Mouse (Mus musculus): Measurements from ENCODE around the gene Fbxo41. TPM values are rescaled to one million over a fixed set of nuclear protein-coding genes. Genes with fewer than 3 reads are reported as not detected.

Gene Fbxo41
- under 1 TPM; 0.08 to 0.10 TPM for total RNA-seq (2021)
- long read RNA-seq, experiment 1, result 0 reads
- long read RNA-seq, experiment 2, result 0 reads

DNA sequence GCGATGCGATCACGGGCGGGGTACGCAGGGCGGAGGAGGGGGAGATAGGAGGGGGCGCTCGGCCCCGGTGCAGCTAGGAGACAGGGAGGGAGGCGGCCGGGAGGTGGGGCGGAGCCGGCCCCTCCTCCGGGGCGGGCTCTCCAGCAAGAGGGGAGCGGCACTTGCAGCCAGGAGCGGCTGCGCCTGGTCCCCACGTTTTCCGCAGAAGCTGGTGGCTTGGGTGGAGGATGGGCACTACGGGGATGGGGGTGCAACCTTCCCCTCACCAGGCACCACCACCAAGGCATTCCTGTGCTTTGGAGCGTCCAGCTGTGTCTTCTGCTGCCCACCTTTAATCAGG lies at the start of gene Fbxo41:
Fbxo41 (minus strand) TSS at position 84 of the 340 bp plus-strand sequence.
- peak in 1 of 2 experiments; percentile 12 for DNase-seq (ENCODE audit: low spot score in 2 of 2)

DNA sequence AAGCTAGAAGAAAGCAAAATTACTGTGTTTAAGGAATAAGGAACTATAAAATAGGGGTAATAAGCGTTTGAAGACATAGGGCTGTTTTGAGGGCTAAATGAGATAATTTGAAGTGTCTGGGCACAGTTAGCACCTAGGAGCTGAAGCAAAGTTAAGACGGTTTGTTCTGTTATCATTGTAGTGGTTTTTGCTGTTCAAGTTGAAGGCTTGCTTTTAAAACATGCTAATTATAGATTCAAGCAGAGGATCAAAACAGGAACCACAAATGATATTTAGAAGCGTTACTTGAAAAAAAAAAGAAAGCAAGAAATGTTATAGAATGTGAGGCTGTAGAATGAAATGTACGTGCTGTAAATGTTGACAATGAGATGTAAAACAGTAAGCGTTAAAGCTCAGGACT lies 44.8 kb upstream of the Fbxo41 start:
- no peak for DNase-seq (ENCODE audit: low spot score in 2 of 2)

DNA sequence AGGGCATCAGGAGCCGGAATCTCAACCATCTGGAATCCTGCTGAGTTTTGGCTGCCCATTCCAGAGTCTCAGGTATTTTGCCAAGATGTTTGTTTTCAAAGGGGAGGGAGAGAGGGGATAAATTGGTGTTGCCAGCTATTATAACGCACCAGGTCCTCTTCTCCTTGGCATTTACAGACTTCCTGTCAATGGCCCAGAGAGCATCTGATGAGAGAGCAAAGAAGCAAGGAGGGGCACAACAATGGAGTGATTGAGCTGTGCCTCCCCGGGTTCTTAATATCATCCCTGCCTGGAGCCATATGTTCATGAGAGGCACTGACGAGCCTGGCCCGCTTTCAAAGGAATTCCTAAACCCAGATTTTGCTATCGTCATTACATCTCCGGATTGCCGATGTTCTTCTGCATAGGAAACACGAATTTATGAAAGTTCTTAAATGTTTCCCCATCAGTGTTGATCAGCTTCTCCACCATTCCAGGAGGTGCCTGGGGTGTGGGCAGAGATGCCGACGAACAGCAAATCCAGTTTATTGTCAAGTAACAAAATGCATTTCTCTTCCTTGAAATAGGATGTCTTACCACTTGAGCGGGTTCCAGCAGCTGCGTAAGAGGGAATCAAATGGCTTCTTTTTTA lies 41.6 kb upstream of the Fbxo41 start:
- no peak for DNase-seq (ENCODE audit: low spot score in 2 of 2)

DNA sequence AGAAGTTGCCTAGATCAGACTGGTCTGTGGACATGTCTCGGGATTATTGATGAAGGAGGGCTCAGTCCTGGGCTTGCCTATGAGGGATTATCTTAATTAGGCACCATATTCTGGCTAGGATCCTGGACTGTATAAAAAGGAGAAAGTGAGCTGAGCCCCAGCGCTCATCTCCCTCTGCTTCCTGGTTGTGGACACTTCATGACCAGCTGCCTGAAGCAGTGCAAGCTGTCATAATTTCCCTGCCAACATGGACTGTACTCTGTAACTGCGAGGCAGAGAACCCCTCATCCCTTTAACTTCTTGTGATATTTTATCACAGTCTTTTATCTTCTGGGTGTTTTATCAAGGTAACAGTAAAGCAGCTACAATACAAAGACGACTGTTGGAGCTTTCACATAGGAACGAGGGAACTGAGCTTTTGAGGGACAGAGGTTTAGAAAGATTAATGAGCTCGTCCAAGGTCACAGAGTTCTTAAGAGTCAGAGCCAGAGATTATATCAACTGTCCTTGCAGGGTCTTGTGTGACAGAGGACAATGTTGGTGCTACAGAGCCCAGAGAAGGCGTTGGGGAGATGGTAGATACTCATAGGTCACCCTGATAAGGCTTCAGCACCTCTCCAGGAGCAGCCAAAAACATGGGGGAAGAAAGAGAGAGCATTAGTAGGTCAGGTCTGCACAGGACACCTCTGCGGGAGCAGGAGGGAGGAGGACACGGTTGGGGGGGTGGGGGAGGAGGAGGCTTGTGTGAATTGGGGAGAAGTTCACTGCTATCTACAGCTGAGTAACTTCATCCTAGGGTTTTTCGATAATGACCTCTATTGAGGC lies 40.8 kb upstream of the Fbxo41 start:
- DNase-seq (ENCODE audit: low spot score in 2 of 2), result no peak

DNA sequence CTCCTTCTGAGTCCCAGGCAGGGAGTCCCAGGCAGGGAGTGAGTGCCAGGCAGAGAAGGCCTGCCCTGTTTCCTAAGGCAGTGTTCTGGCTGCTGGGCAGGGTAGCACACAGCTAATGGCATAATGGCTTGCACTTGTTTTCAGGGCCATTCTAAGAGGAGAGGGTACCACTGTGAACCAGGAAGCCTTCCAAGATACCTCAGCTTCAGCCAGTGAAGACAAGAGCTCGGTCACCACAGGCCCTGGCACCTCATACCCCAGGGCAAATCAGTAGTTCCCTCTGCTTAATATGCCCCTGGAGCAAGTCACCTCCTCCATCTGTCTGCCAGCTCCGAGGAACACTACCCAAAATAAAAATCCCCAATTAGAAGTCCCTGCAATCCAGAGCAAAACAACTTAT lies 20.0 kb upstream of the Fbxo41 start:
- no peak for DNase-seq (ENCODE audit: low spot score in 2 of 2)

DNA sequence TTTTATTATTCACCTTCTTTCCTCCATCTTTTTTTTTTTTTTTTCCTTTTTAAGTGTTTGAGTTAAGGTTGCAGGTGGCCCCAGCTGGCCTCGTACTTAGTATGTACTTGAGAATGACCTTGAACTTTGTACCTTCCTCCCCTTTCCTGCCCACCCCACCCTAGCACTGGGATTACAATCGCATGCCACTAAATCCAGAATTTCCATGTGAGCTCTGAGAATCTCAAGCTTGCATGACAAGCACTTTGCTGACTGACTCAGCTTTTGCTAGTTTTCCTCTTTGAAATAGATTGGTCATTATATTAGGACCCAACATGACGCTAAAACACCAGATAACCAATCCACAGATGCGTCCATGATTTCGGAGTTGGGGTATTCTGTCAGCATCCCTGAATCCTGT lies 19.2 kb upstream of the Fbxo41 start:
- no peak for DNase-seq (ENCODE audit: low spot score in 2 of 2)

DNA sequence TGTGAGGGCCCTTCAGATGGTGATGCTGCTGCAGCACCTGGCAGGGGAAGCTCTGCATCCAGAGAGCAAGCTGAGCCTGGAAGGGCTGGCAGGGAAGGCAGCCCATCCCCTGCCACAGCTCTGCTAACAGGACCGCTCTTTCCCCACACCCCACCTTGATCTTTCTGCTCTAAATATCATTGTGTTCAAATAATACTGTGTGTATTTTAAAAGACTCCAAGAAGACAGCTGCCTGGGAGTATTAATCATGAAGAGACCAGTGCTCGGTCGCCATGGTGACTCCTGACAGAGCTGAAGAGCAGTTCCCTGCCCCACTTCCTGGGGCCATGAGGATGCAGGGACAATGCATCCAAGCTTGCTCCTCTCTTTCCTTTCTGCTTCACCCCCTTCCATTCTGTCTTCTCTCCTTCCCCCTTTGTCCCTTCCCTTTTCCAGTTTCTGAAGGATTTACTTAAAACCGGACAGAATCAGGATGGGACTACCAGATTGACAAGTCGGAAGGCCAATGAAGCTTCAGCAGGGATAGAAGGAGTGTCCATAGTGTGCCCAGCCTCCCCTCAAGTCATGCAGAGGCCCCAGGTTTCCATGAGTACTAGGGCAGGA lies 15.4 kb upstream of the Fbxo41 start:
- no peak for DNase-seq (ENCODE audit: low spot score in 2 of 2)

DNA sequence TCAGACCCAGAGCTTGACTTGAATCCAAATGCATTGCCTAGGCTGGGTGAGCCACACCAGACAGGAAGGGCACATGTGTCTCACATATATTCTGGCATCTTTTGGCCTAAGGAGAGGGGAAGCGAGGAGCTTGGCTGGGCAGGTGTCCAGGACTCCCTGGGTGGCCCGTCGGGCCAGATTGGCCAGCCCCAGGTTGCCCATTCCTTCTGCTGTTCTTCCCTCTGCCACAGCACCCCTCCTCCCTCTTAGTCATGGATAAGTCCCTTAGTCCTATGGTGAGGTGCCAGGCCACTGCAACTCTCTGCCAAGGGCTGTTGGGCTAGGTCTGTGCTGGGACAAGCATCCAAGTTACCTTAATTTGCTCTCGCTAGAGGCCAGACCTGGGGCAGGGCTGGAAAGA lies 13.1 kb upstream of the Fbxo41 start:
- no peak for DNase-seq (ENCODE audit: low spot score in 2 of 2)

DNA sequence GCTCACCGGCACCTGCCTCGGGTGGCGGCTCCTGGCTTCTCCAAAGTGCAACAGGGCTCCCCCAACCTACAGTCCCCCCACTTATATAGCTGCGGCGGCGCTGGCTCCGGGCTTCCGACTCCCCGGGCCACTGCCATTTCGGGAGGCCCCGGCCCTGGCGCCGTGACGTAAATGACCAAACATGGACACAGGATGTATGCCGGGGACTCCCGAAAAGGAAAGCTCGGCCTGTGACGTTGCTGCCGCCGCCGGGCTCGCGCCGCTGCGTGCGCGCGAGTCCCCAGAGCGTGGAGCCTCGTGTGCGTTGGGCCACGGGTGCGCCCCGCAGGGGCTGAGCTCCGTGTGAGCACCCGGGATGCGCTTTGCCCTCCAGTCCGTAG lies 10.7 kb upstream of the Fbxo41 start, which contains the start of gene Egr4:
Egr4 (minus strand) TSS at position 59 of the 380 bp plus-strand sequence.
- peak in 1 of 2 experiments; percentile 11 for DNase-seq (ENCODE audit: low spot score in 2 of 2)

DNA sequence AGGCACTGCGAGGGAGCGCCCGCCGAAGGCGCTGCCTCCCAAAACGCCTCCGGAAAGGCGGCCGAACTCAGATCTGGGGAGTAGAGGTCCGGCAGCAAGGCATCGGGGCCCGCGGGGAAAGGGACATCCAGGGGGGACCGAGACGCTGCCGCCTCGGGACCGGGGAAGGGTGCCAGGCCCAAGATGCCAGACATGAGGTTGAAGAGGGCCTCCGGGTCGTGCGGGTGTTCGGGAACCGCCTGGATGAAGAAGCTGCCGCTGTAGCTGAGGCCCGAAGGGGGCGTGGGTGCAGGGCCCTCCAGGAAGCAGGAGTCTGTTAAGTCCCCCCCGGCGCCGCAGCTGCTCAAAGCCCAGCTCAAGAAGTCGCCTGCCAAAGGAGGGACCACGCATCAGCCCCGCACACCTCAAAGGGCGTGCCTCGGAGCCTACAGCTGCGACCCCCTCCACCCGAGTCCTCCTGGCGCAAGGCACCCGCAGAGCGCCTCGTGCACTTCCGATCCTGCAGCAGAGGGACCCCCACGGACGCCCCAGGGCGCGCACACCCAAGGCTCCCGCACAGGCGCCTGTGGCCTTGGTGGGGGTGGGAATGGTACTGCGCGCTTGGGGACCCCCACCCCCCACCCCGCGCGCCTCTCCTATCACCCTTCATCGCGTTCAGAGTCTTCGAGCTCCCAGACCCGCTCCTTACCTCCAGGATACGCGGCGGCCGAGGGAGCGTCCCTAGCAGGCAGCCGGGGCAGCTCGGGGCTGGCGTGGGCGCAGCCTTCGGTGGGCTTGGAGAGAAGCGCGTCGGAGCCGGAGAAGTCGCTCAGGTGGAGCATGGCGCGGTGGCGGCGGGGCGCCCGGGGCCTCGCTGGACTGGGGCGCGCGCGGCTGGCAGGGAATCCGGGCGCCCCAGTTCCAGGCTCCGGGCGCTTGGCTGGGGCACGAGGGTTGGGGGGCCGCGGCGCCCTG lies 10.1 kb upstream of the Fbxo41 start:
- DNase-seq (ENCODE audit: low spot score in 2 of 2), result no peak

DNA sequence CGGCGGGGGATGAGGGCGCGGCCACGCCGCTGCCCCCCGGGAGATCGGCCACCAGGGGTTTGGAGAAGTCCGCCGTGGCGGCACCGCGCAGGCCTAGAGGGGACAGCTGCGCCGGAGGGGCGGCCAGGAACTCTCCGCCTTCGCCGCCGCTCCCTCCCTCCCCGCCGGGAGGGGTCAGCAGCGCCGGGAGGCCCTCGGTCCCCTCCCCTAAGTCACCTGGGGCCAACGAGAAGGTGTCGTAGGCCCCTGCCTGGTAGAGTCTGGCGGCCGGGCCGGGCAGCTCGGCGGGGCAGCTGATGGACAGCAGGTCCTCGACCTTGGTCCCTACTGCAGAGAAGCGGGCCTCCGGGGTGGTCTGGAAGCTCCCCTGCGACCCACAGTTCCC lies 9.3 kb upstream of the Fbxo41 start:
- DNase-seq (ENCODE audit: low spot score in 2 of 2), result no peak

DNA sequence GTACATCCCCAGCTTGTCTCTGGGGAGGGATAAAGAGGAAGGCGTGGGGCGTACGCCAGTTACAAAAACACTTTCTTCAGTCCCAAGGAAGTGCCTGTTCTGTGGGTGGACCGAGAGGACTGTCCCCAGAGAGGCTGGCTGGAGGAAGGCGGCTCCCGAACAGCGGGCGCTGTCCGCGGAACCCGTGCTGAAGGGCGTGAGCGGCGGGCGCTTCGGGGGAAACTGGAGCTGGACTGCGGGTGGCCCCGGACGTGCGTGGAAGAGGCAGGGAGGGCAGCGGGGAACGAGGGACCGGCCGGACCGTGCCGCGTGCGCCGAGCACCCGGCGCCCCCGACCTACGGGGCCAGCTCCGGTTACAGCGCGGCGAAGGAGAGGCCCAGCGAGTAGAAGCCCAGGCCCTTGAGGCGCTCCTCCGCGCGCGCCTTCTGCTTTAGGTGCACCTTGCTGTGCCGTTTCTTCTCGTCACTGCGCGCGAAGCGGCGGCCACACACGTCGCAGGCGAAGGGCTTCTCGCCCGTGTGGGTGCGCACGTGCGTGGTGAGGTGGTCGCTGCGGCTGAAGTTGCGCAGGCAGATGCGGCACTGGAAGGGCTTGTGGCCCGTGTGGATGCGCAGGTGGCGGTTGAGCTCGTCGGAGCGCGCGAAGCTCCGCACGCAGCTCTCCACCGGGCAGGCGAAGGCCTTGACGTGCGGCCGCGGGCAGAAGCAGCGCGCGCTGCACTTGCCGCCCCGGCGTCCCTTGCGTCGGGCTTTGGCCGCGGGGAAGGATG lies 8.7 kb upstream of the Fbxo41 start:
- peak; percentile 27 to 59 for DNase-seq (ENCODE audit: low spot score in 2 of 2)

DNA sequence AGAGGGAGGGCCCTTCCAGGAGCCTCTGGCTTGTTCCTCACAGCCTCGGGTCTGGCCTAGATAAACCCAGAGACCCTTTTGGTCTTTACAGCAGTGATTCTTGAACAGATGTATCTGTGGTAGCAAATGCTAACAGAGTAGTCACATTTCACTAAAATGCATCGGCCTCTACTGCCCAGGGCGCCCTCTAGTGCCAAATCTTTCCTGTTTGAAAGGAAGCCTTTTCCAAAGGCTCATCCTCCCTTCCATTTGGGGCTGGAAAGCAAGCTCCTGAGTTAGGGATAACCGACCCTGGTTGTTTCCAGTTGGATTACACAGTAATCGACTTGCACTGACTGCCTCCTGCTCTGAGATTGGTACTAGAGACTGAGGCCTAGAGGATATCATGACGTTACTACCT lies 7.7 kb upstream of the Fbxo41 start:
- DNase-seq (ENCODE audit: low spot score in 2 of 2), result peak in 1 of 2 experiments; percentile 33

DNA sequence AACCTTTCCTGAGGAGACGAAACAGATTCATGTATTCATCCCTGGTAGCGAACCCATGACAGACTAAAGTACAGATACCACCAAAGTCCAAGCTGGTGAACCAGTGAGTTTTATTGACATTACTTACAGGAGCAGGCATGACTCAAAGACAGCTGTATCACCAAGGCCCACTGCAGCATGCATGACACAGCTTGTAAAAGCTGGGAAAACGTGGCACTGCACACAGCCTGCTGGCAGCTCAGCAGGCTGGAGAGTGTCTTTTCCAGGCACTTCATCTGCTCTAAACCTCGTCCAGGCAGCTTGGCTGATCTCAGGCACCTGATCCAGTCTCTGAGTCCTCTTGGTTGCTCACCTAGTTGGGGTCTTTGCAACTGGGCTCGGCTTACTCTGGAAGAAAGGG lies 5.8 kb upstream of the Fbxo41 start:
- no peak for DNase-seq (ENCODE audit: low spot score in 2 of 2)

DNA sequence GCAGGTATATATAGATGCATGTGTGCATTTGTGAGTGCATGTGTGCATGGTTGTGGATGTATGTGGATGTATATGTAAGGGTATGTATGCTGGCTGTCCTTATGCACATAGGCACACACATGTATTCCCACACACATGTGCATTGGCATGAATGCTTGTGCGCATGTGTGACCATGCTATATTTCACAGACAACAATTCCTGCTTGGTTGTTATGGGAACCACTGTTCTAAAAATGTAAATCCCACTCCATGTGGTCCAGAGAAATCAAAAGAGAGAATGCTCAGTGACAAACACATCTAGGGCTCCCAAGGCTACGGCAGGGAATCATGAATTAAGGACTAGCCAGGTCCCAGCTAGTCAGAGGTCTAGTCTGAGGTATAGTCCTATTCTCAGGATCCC lies 2.1 kb upstream of the Fbxo41 start:
- no peak for DNase-seq (ENCODE audit: low spot score in 2 of 2)

DNA sequence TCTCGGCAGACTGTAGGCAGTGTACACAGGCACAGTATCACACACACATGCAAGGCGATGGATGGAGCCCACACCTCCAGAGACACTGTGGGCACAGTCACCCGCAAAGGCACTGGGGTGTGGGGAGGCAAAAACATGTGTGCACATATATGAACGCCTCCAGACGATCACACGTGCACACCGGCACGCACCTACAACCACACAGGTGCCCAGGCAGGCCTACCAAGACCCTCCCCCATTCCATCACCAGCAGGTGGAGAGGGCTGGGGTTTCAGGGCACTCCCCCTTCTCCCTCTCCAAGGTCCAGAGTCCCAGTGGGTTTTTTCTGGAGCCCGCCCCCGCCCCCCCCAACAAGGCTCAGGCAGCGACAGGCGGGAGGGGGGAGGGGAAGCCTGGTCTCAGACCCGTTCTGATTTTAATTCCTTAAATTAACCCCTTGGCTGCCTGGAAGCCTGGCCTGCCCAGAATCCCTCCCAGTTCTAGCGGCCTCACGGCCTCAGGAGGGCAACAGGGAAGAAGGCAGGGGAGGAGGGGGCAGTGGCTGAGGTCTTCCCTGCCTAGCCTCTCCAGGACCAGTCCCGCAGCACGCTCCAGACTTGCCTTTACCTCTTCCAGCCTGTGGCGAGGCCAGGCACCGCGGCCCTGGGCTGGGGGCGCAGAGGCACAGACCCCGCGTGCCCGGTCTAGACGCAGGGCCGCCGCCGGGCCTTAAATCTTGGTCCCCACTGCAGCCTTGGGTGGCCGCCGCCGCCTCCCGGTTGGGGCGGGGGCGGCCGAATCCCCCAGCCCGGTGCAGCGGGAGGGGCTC lies 487 bp downstream of the Fbxo41 start:
- no peak for DNase-seq (ENCODE audit: low spot score in 2 of 2)

DNA sequence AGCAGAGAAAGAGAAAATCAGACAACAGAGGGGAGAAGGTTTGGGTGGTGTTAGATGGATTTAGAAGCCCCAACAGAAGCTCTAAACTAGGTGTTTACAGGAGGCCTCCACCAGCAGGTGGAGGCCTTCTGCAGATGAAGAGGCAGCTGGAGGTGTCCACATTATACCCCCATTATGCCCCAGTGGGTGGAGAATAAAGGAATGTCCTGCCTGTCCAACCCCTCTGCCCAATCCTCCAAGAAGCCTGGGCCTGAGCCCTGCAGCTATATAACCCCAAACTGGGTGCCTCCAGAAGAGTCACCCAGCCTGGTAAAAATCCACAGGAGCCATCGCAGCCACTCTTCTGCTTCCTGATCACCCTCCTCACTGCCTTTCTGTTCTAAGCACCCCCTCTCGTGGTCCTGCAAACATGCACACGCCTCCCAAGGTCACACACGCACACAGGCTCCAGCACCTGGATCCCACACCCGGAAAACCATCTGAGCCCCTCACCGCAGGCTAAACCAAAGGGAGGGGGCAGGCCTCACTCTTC lies 1.2 kb downstream of the Fbxo41 start:
- DNase-seq (ENCODE audit: low spot score in 2 of 2), result no peak

DNA sequence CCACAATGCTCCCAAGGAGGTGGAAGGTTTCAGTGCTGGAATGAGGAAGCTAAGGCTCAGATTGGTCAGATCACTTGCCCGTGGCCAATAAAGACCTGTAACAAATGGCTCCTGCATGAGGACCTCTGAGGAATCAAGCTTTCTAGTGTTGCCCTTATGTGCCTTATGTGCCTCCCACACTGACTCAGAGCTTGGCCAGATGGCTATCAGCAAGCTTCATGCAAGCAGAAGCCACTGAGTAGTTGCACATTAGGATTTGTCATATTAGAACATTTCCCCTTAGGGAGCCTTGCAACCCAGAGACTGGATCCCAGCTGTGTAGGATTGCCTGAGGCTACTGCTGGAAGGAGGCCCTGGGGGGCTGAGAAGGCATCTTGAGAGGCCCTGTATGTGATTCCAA lies 2.4 kb downstream of the Fbxo41 start:
- DNase-seq (ENCODE audit: low spot score in 2 of 2), result no peak

DNA sequence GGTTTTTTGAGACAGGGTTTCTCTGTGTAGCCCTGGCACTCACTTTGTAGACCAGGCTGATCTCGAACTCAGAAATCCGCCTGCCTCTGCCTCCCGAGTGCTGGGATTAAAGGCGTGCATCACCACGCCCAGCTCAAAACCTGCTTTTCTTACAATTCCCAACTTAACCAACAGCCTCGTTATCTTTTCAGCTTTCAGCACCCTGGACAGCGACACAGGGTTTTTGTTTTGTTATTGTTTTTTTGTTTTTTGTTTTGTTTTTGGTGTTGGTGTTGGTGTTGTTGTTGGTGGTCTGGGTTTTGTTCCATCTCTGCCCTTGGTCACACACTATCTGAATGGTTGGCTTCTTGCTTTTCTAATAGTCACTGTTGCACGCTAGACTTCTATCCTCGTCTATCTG lies 4.6 kb downstream of the Fbxo41 start:
- DNase-seq (ENCODE audit: low spot score in 2 of 2), result no peak

Data from gastrocnemius, postnatal 4 days (tissue).